Mouse (Mus musculus) B cell, adult (primary cell): ENCODE results near the gene Adam20. TPM values are rescaled to one million over a fixed set of nuclear protein-coding genes. Genes with fewer than 3 reads are reported as not detected.

Experiments used
- total RNA-seq: library from RNA; stranded (reverse); gene quantifications from 4 replicates; pipeline ENCODE4 v1.2.4, GENCODE M21; 2023; ENCODE audit not compliant: inconsistent age

The Adam20 gene
- not detected in 4 replicates for total RNA-seq

GRCm38 (mm10) chr8:40792973-40793372 is at the start of gene Adam20:
Gene Adam20, plus strand, starts transcription at chr8:40793273.

GRCm38 (mm10) chr8:40751908-40752307 is 41.2 kb upstream of the Adam20 start, which contains the start of gene Adam25:
Gene Adam25, plus strand, starts transcription at chr8:40752208.

Other genes with a start within 250 kb of the Adam20 start
- not detected in 4 replicates for gene Adam24, start 118.2 kb upstream of the Adam20 start, total RNA-seq
- gene Adam25, start 41.1 kb upstream of the Adam20 start, total RNA-seq: not detected in 4 replicates
- not detected in 4 replicates for gene Adam39, start 29.7 kb downstream of the Adam20 start, total RNA-seq